Mouse (Mus musculus) megakaryocyte, embryonic 14.5 days (primary cell): ENCODE measurements around the gene Tmem87a.

Experiments used
- FLI1 ChIP-seq: IDR thresholded peaks from 2 replicates; pipeline ENCODE4 v1.6.1; 2012; ENCODE audit warnings: low read length, inconsistent platforms, mixed read lengths
- GATA1 ChIP-seq: IDR thresholded peaks from 3 replicates; pipeline ENCODE4 v1.6.1; 2012; ENCODE audit warnings: mixed read lengths, low read length, inconsistent platforms, borderline replicate concordance

GRCm38 (mm10) chr2:120312276-120312825 is 91.6 kb downstream of the Tmem87a start:
- no peak for TF ChIP-seq GATA1
- no peak for TF ChIP-seq FLI1
